Mouse (Mus musculus) forebrain, embryonic 11.5 days (tissue): ENCODE data around the gene Hnrnpdl. TPM values are rescaled to one million over a fixed set of nuclear protein-coding genes. Genes with fewer than 3 reads are reported as not detected.

ENCODE experiments used
- ATAC-seq: fragments of 200-750 bp; cut with Nextera tagmentation; replicated peaks from 2 replicates; pipeline ENCODE4 v1.8.0; 2017; ENCODE audit warnings: moderate TSS enrichment; ENCODE audit not compliant: low FRiP score
- DNase-seq: peaks from one replicate; pipeline ENCODE4 v3.0.0-alpha.2; 2017; ENCODE audit warnings: low spot score
- H3K27ac ChIP-seq: fragments of 300-500 bp; sonication (generic); 2 replicates; pipeline ENCODE4 v1.5.1; 2014; ENCODE audit warnings: low read depth, low read length
- H3K27me3 ChIP-seq: fragments of 300-500 bp; sonication (generic); 2 replicates; pipeline ENCODE4 v1.6.1; 2014; ENCODE audit warnings: mild to moderate bottlenecking, low read length, mixed read lengths; ENCODE audit not compliant: control insufficient read depth, insufficient read depth
- H3K36me3 ChIP-seq: fragments of 300-500 bp; sonication (generic); 2 replicates; pipeline ENCODE4 v1.6.1; 2014; ENCODE audit warnings: mild to moderate bottlenecking, low read length, moderate library complexity, mixed read lengths; ENCODE audit not compliant: control insufficient read depth, insufficient read depth
- H3K4me1 ChIP-seq: fragments of 300-500 bp; sonication (generic); replicated peaks from 2 replicates; pipeline ENCODE4 v1.6.1; 2014; ENCODE audit warnings: low read length, mixed read lengths; ENCODE audit not compliant: control insufficient read depth, insufficient read depth
- H3K4me2 ChIP-seq: fragments of 300-500 bp; sonication (generic); 2 replicates; pipeline ENCODE4 v1.6.1; 2014; ENCODE audit warnings: low read depth, mild to moderate bottlenecking, low read length, moderate library complexity, mixed read lengths; ENCODE audit not compliant: severe bottlenecking
- H3K4me3 ChIP-seq: fragments of 300-500 bp; sonication (generic); 2 replicates; pipeline ENCODE4 v1.5.1; 2014; ENCODE audit warnings: low read depth, low read length
- H3K9ac ChIP-seq: fragments of 300-500 bp; sonication (generic); 2 replicates; pipeline ENCODE4 v1.6.1; 2014; ENCODE audit warnings: low read length
- H3K9me3 ChIP-seq: fragments of 300-500 bp; sonication (generic); 2 replicates; pipeline ENCODE4 v1.6.1; 2016; ENCODE audit warnings: low read length, mixed read lengths; ENCODE audit not compliant: control insufficient read depth
- WGBS: fragments of 180-500 bp; shearing (Covaris S2); extraction: QIAGEN DNeasy Blood & Tissue Kit; methylation state at CpG from one replicate; pipeline ENCODE4 v1.1.7; 2014; 5-methylcytosine and 5-hydroxymethylcytosine counted together
- polyA plus RNA-seq: library from polyadenylated mRNA; unstranded; fragments of >200 nt; fragmentation: Nextera tagmentation; extraction: Ambion mirVana; gene quantifications from 2 replicates; pipeline ENCODE4 v1.2.1, GENCODE M21; 2014

The Hnrnpdl gene
- polyA plus RNA-seq, 1 experiment from 2014 or later = 296 TPM

DNA sequence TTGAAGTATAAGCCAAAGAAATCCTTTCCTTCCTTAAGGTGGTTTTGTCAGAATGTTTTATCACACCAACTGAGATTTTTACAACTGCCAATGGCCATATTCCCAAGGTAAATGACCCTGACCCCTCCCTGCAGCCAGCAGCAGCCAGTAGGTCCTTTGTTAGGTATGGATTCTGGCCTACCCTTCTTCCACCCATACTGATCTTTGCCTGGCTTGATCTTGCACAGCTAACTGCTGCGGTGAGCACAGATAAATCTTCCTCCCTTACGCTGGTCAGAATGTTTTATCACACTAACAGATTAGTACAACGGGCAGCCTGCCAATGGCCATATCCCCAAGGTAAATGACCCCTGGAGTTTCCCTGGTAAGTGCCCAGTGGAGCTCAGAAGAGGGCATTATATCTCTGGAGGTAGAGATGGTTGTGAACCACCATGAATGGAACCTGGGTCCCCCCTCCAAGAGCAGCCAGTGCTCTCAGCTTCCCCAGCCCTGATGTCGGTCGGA, 16.5 kb upstream of the Hnrnpdl start:
- H3K4me3 ChIP-seq = no peak overlapping the region
- DNase-seq (no peak), ATAC-seq (no peak)
- no peak overlapping the region for H3K9ac ChIP-seq
- no peak overlapping the region for H3K4me2 ChIP-seq
- WGBS = 90% methylated on average over 5 of the region's 5 CpGs
- H3K27me3 ChIP-seq = no peaks in the 10 kb centered on the region
- no peak overlapping the region for H3K27ac ChIP-seq
- peaks cover 1% of the 10 kb centered on the region for H3K36me3 ChIP-seq
- no peaks in the 10 kb centered on the region; the same call in 1 of the 2 replicates for H3K9me3 ChIP-seq
- peaks cover 4% of the 10 kb centered on the region for H3K4me1 ChIP-seq

- no peaks in the 10 kb centered on the region for H3K36me3 ChIP-seq
- no peaks in the 10 kb centered on the region for H3K27me3 ChIP-seq
- H3K9me3 ChIP-seq = no peaks in the 10 kb centered on the region; the same call in 1 of the 2 replicates
- 84% methylated on average over 11 of the region's 11 CpGs for WGBS
- no peak overlapping the region for H3K4me2 ChIP-seq
- H3K4me1 ChIP-seq = peaks cover 4% of the 10 kb centered on the region
- no peak overlapping the region for H3K4me3 ChIP-seq
- H3K9ac ChIP-seq = no peak overlapping the region
- DNase-seq (no peak), ATAC-seq (no peak)
- H3K27ac ChIP-seq = no peak overlapping the region
These were observed 15.5 kb upstream of the Hnrnpdl start for GRCm38 (mm10) chr5:100054807-100055547.

DNA sequence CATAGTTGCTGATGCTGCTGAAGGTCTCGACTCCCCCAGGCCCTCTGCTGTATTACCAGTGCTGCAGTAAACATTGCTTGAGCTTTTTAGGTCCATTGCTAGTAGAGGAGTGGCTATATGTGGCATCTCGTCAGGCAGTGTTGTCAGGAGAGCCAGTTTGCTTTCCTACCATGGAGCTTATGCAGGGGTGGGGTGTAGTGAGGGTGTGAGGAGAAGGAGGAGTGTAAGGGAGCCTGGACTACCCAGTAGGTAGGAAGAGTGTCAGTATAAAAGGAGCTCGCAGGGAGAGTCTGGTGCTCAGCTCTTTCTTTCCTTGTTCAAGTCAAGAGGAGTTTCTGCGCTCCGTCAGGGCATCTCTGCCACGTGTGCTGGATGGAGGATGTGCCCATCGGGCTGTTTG, 13.3 kb upstream of the Hnrnpdl start:
- Histone ChIP-seq H3K4me3 (no peak overlapping the region), H3K9me3 (no peaks in the 10 kb centered on the region; the same call in 1 of the 2 replicates), H3K27ac (no peak overlapping the region), H3K4me2 (no peak overlapping the region), H3K36me3 (no peaks in the 10 kb centered on the region), H3K9ac (no peak overlapping the region), H3K27me3 (no peaks in the 10 kb centered on the region), H3K4me1 (peaks cover 6% of the 10 kb centered on the region; the same call in 1 of the 2 replicates)
- ATAC-seq (no peak), DNase-seq (no peak)
- 87% methylated on average over 7 of the region's 7 CpGs for WGBS

- DNase-seq (no peak), ATAC-seq (no peak)
- Histone ChIP-seq H3K9me3 (no peaks in the 10 kb centered on the region; the same call in 1 of the 2 replicates), H3K9ac (no peak overlapping the region), H3K4me3 (no peak overlapping the region), H3K36me3 (no peaks in the 10 kb centered on the region), H3K27ac (no peak overlapping the region), H3K4me1 (peaks cover 14% of the 10 kb centered on the region), H3K27me3 (no peaks in the 10 kb centered on the region), H3K4me2 (no peak overlapping the region)
- WGBS = 91% methylated on average over 3 of the region's 3 CpGs
These were observed 10.4 kb upstream of the Hnrnpdl start for GRCm38 (mm10) chr5:100049904-100050303.

GRCm38 (mm10) chr5:100047871-100048270, 8.4 kb upstream of the Hnrnpdl start:
- peaks cover 14% of the 10 kb centered on the region for H3K4me1 ChIP-seq
- H3K27me3 ChIP-seq = no peaks in the 10 kb centered on the region
- H3K9ac ChIP-seq = peak overlapping the region; percentile 30; the same call in 1 of the 2 replicates
- no peaks in the 10 kb centered on the region; the same call in 1 of the 2 replicates for H3K9me3 ChIP-seq
- ATAC-seq = no peak
- no peak overlapping the region for H3K4me2 ChIP-seq
- H3K4me3 ChIP-seq = no peak overlapping the region
- WGBS = 53% methylated on average over 7 of the region's 7 CpGs
- H3K36me3 ChIP-seq = no peaks in the 10 kb centered on the region
- H3K27ac ChIP-seq = no peak overlapping the region
- DNase-seq = no peak

DNA sequence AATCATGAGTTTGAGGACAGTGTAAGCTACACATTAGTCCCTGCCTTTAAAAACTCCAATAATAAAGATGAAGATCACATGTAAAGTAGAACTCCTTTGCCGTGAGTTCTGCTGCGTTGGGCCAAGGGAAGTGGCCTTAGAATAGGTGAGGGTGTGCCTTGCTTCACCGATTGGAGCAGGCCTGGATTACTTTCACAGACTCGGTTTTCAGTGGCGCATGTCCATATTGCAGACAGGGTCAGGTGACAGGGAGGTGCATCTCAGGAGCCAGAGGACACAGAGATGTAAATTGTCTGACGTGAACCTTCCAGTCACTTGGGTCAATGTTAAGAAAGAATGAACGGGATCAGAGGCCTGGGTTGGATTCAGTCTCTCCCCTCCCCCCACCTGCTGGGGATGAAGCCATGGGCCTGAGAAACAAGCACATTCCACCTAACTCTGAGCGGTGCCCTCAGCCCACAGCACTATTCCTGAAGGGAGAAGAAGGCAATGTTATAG, 7.7 kb upstream of the Hnrnpdl start:
- Histone ChIP-seq H3K36me3 (no peaks in the 10 kb centered on the region), H3K9me3 (no peaks in the 10 kb centered on the region; the same call in 1 of the 2 replicates), H3K27me3 (no peaks in the 10 kb centered on the region), H3K4me3 (no peak overlapping the region), H3K4me2 (no peak overlapping the region), H3K4me1 (peaks cover 14% of the 10 kb centered on the region), H3K9ac (no peak overlapping the region; the same call in 1 of the 2 replicates), H3K27ac (no peak overlapping the region)
- DNase-seq (no peak), ATAC-seq (no peak)
- 57% methylated on average over 8 of the region's 8 CpGs for WGBS

DNA sequence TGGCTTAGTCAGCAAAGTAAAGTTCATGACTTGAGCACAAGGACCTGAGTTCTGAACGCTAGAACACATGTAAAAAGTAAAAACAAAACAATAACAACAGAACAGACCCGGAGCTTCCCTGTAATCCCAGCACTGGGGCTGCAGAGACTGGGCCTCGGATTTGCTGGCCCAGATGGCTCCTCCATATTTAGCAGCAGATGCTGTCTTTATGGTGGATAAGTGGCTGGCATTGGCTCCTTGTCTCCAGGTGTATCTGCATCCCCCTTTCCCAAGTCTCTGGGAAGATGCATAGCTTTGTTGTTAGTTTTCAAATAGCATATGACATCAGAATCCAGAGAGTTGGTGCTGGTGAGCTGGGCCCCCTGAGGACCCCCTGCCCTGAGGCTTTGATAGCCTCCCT, 6.6 kb upstream of the Hnrnpdl start:
- H3K4me2 ChIP-seq = no peak overlapping the region
- no peak overlapping the region for H3K9ac ChIP-seq
- no peaks in the 10 kb centered on the region for H3K9me3 ChIP-seq
- no peak overlapping the region for H3K4me3 ChIP-seq
- ATAC-seq (no peak), DNase-seq (no peak)
- 83% methylated on average over 3 of the region's 3 CpGs for WGBS
- peaks cover 14% of the 10 kb centered on the region for H3K4me1 ChIP-seq
- no peaks in the 10 kb centered on the region for H3K27me3 ChIP-seq
- no peaks in the 10 kb centered on the region for H3K36me3 ChIP-seq
- H3K27ac ChIP-seq = no peak overlapping the region

DNA sequence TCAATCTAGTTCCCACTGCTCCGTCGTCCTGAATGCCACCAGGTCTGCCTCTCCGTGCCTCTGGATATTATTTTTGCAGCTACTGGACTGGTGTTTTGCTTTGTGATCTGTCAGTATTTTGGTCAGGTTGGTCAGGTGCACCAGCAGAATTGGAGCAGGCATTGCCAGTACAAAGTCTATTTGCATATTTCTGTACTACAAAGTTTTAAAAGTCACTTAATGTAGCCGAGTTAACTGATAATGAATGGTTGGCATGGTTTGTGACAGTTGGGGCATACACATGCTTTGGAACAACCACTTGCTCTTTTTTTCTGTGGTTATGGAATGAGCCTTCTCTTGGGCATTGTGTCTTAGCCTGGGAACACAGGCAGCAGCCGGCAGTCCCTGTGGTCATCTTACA, 5.2 kb upstream of the Hnrnpdl start:
- Histone ChIP-seq H3K4me3 (no peak overlapping the region), H3K9me3 (no peaks in the 10 kb centered on the region), H3K27me3 (no peaks in the 10 kb centered on the region), H3K9ac (no peak overlapping the region), H3K4me2 (no peak overlapping the region), H3K4me1 (peaks cover 14% of the 10 kb centered on the region), H3K36me3 (no peaks in the 10 kb centered on the region), H3K27ac (no peak overlapping the region)
- ATAC-seq (no peak), DNase-seq (no peak)
- 88% methylated on average over 5 of the region's 5 CpGs for WGBS
